Mouse (Mus musculus) ES-Bruce4 (cell line): ENCODE measurements at regions not wholly inside any gene's neighbourhood (a gene's known extent, or its start where the extent isn't known, plus 50 kb on each side); places are given as distances from the start of the nearest gene placed in this dataset.

ENCODE experiments used
- EP300 ChIP-seq: IDR thresholded peaks from 2 replicates; pipeline ENCODE4 v1.6.1; 2011; ENCODE audit warnings: low read depth, low read length; ENCODE audit not compliant: insufficient read depth
- POLR2A ChIP-seq: IDR thresholded peaks from one replicate; pipeline ENCODE4 v1.8.1; 2011; ENCODE audit warnings: low read length; ENCODE audit not compliant: insufficient read depth

GRCm38 (mm10) chr1:105909121-105909520, 81.1 kb upstream of the Zcchc2 start:
- TF ChIP-seq POLR2A: no peak
- no peak for TF ChIP-seq EP300
